Mouse (Mus musculus): Measurements from ENCODE around the gene Scnm1. TPM values are rescaled to one million over a fixed set of nuclear protein-coding genes. Genes with fewer than 3 reads are reported as not detected.

Scnm1 gene
- 41.2 and 82.8 TPM in 2 replicates for total RNA-seq (2014; fragmentation: Nextera tagmentation)
- 53.1 and 64.1 TPM in 2 replicates for total RNA-seq (2017)

- ATAC-seq (replicated peaks; ENCODE audit: poor library complexity, severe bottlenecking), result peak; percentile 83
These were observed at the start of gene Scnm1, which contains the start of gene Lysmd1 for GRCm38 (mm10) chr3:95133680-95134101. Scnm1 (minus strand) TSS chr3:95134011. Lysmd1 (plus strand) TSS chr3:95134088.

GRCm38 (mm10) chr3:95181841-95182240 lies 48.0 kb upstream of the Scnm1 start:
- ATAC-seq (replicated peaks; ENCODE audit: poor library complexity, severe bottlenecking), result no peak

- no peak for ATAC-seq (replicated peaks; ENCODE audit: poor library complexity, severe bottlenecking)
These were observed 46.1 kb upstream of the Scnm1 start for GRCm38 (mm10) chr3:95179890-95180289.

GRCm38 (mm10) chr3:95178948-95179347 lies 45.1 kb upstream of the Scnm1 start:
- ATAC-seq (replicated peaks; ENCODE audit: poor library complexity, severe bottlenecking), result no peak

- no peak for ATAC-seq (replicated peaks; ENCODE audit: poor library complexity, severe bottlenecking)
These were observed 43.8 kb upstream of the Scnm1 start for GRCm38 (mm10) chr3:95177583-95177982.

- ATAC-seq (replicated peaks; ENCODE audit: poor library complexity, severe bottlenecking), result no peak
These were observed 42.7 kb upstream of the Scnm1 start for GRCm38 (mm10) chr3:95176500-95176899.

- peak; percentile 79 for ATAC-seq (replicated peaks; ENCODE audit: poor library complexity, severe bottlenecking)
These were observed 40.3 kb upstream of the Scnm1 start for GRCm38 (mm10) chr3:95174011-95174592.

GRCm38 (mm10) chr3:95173256-95173949 lies 39.6 kb upstream of the Scnm1 start:
- ATAC-seq (replicated peaks; ENCODE audit: poor library complexity, severe bottlenecking), result peak; percentile 38

GRCm38 (mm10) chr3:95172526-95173255 lies 38.9 kb upstream of the Scnm1 start:
- no peak for ATAC-seq (replicated peaks; ENCODE audit: poor library complexity, severe bottlenecking)

GRCm38 (mm10) chr3:95171105-95171504 lies 37.3 kb upstream of the Scnm1 start:
- ATAC-seq (replicated peaks; ENCODE audit: poor library complexity, severe bottlenecking), result no peak

GRCm38 (mm10) chr3:95169996-95170395 lies 36.2 kb upstream of the Scnm1 start:
- ATAC-seq (replicated peaks; ENCODE audit: poor library complexity, severe bottlenecking), result no peak

- no peak for ATAC-seq (replicated peaks; ENCODE audit: poor library complexity, severe bottlenecking)
These were observed 31.0 kb upstream of the Scnm1 start for GRCm38 (mm10) chr3:95164840-95165239.

GRCm38 (mm10) chr3:95164256-95164550 lies 30.4 kb upstream of the Scnm1 start:
- ATAC-seq (replicated peaks; ENCODE audit: poor library complexity, severe bottlenecking), result no peak

- no peak for ATAC-seq (replicated peaks; ENCODE audit: poor library complexity, severe bottlenecking)
These were observed 29.8 kb upstream of the Scnm1 start for GRCm38 (mm10) chr3:95163419-95164255.

GRCm38 (mm10) chr3:95162345-95162628 lies 28.5 kb upstream of the Scnm1 start:
- no peak for ATAC-seq (replicated peaks; ENCODE audit: poor library complexity, severe bottlenecking)

- ATAC-seq (replicated peaks; ENCODE audit: poor library complexity, severe bottlenecking), result no peak
These were observed 28.0 kb upstream of the Scnm1 start for GRCm38 (mm10) chr3:95161618-95162344.

- ATAC-seq (replicated peaks; ENCODE audit: poor library complexity, severe bottlenecking), result no peak
These were observed 27.3 kb upstream of the Scnm1 start for GRCm38 (mm10) chr3:95161041-95161551.

GRCm38 (mm10) chr3:95159987-95160963 lies 26.5 kb upstream of the Scnm1 start, which contains the start of gene Sema6c:
Sema6c (plus strand) TSS chr3:95160457.
- peak; percentile 97 for ATAC-seq (replicated peaks; ENCODE audit: poor library complexity, severe bottlenecking)
